Mouse (Mus musculus): Measurements from ENCODE around the gene 4921539E11Rik.

Gene 4921539E11Rik

DNA sequence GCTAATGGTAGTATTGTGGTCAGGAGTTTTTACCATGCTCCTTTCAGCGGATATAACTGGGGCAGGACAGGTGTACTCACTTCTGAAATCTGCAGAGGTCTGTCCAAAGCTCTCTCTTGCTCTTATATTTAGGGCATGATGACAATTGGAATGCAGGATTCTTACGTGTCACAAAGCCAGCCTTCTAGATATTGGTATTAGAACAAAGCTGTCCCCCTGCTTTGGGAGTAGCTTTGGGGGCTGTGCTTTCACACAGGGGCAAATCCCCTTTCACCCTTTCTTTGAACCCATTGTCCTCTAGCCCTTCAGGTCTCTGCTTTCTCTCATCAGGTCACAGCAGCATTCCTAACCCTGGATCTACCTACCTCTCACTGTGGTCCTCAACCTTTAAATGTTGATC lies at the start of gene 4921539E11Rik:
TSS of gene 4921539E11Rik (minus strand) at position 101 of the 400 bp plus-strand sequence.
- no peak for DNase-seq

DNA sequence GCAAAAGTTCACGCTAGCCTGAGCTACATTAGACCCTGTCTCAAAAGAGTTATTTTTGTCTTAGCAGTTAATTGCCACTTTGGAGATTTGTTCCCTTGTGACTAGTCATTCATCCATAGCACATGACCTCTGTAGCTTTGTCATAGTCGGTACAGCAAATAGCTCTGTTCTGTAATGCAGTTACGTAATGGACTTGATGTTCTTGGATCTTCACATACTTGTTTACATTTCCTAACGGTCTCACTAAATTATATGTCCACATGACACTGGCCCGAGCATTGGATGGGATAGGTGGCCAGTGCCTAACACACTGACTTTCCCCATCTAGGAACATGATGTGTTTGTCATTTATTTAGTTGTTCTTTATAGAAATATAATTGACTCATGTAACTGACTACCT lies 44.5 kb upstream of the 4921539E11Rik start:
- no peak for DNase-seq

DNA sequence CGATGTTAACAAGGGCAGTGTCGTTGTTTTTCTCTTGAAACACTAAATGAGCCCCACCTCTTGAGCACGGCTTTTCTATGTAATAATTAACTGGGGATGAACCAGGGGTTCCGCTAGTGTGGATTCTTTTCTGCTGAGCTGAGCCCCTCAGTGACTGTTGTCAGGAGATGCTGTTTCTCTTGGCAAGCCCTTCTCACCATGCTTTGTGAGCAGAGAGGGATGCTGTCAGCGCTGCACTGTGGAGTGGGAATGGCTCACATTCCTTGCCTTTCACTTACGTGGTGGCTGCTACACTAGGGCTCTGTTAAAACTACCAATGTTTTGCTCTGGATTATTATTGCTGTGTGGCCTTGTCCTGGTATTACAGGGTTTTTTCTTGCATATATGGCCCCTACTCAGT lies 38.7 kb upstream of the 4921539E11Rik start:
- DNase-seq, result no peak

DNA sequence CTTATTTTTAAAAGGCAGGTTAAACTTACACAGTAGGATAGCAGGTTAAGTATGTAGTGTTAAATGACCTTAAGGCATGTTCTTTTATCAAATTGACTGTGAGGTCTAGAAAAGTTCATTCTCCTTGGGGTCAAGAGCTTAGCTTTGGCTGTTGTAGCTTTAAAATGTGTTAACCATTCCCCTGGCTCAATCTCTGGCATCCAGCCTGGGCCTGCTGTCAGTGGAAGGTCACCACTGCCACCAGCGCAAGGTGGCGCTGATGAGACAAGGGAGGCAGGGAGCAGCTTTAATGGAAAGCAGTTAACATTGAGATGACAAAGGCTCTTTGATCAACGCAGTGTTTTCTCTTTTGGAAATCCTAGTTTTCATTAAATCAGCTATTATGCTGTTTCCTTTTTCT lies 36.3 kb upstream of the 4921539E11Rik start:
- peak; percentile 32 for DNase-seq

DNA sequence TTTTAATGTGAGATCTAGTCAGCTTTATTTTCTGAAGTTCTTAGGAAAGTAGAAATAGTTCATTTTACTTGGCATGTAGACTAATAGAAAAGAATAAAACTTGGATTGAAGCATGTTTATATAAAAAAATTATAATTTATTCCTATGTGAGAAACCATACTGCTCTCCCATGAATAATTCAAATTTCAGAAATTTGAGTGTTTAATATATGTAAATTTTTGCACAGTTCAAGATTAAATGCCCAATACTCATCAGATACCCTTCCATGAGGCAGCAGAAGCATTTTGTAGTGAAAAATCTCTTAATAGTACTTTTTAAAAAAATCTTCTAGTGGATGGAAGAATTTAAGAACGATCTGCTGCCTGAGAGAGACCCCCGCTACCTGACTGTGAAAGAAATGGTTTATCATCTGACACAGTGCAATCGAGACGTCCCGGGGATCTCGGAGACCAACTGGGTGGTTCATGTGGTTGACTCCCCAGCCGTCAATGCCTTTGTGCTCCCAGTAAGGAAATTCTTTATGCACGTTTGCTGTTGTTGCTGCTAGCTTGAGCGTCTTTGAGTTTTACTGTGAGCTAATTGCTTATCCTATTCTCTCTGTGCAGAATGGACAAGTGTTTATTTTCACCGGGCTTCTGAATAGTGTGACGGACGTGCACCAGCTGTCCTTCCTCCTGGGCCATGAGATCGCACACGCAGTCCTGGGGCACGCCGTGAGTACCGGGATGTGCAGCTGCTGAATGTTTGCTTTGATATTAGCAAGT lies 34.2 kb upstream of the 4921539E11Rik start:
- no peak for DNase-seq

DNA sequence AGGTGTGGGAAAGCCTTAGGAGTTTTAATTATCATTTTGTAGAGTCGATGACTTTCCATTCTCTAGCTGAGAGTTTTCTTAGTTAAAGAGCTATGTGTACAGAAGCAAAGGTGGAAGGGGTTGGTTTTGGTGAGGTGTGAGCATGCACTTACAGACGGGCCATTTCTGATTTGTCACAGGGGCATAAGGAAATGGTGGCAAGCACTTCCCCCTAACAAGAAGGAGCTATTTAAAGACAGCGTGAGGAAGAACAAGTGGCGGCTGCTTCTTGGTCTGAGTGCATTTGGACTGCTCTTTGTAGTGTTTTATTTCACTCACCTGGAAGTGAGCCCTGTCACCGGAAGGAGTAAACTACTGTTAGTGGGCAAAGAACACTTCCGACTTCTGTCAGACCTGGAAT lies 30.8 kb upstream of the 4921539E11Rik start:
- no peak for DNase-seq

DNA sequence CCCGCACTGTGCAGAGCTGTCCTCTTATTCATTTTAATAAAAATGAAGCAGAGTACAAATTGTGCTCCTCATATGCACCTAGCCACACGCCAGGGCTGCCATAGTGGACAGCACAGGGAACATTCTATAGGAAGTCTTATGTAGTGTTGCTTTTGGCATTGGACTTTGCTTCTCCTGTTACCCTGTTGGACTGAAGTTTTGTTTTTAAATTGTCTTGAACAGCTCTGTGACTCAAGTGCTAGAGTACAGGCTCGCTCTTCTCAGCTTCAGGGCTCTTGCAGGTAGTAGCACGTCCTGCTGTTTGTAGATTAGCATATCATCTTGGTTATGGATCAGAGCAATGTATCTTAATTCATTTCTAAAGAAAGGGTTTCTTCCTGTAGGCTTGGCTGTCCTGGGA lies 25.2 kb upstream of the 4921539E11Rik start:
- no peak for DNase-seq

DNA sequence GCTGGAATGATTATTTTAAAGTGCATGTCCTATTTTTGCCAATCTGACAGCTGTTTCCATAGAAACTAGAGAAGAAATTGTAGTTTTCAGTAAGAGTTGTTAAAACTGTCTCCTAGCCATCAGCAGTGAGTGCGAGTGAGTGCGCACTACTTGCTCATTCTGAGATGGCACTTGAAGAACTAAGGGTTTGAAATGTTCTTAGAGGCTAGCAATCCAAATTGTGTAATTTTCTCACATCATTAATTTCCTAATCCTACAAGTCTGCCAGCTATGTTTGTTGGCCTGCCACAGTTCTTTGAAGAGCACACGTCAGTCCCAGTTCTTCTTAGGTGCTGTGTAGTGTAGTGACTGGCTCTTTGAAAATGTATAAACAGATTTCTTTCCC lies 23.9 kb upstream of the 4921539E11Rik start:
- no peak for DNase-seq

DNA sequence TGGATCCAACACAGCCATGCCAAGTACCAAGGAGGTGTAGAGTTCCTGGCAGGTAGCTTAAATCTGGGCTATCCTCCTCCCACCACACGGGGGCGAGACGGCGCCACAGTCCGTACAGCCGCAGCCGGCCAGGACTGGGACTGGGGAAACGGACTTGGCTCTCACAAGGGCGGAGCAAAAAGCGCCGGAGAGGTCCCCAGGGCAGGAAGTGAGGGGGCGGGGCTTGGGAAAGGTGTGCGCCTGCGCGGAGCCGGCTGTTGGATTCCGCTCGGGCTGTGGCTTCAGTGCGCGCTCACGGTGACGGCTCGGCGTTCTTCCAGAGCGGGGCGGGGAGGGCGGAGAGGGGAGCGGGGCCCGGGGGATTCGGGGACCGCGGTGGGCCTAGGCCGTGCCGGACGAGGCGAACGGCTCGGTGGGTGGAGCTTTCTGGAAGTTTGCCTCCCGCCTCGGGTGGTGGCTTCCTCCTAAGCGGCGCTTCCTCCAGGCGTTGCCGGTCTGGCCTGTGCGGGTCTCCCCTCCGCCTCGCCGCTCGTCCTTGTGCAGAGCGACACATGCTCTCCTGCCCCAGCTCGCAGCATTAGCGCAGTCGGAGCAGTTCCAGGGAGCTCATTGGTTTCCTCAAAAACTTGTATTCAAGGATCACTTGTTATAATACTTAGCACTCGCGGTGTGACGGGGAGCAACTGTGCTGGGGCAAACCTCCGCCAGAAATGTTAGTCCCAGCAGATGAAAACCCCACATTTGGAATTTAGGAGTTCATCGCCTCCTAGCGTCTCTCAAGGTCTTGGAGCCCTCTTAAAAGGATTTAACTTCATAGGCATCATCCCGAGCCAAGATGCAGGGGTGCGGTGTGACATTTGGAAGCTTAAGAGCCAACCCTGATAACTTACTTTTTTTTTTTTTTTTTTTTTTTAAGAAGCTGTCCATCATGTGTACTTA lies 23.2 kb upstream of the 4921539E11Rik start, which contains the start of gene Oma1:
TSS of gene Oma1 (plus strand) at position 226 of the 939 bp plus-strand sequence.
- DNase-seq, result peak; percentile 99

DNA sequence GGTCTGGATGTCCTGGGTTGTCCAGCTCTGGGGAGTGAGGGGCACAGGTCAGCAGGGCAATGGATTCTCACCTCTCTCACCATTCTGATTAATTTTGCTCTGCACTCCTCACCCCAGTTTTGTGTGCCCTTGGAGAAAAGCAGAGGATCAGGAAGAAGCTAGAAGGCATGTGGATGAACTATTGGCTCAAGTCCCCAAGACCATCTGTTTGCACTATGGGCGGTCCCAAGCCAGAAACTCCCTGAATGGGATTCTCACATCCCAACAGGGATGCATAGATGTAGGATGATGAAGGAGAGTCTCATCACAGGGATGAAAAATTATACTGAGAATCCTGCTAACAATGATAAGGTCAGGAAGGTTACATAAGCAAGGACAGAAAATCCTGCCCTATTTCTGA lies 13.2 kb upstream of the 4921539E11Rik start:
- no peak for DNase-seq

DNA sequence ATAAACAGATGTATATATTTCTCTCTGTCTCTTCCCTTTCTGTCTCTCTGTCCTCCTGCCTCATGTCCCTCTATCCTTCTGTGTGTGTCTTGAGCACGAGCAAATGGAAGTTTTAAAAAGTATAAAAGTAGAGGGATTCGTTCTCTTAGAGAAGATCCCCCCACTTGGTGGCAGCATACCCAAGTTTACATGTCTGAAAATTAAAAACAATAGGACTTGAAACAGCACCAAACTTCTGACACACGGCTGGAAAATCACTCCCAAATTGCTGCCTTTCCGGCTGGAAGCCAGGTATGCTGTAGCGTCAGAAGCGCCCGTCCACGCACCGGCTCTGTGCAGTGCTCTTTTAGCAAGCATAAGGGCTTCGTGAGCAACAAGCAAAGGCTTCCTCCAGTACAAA lies 8.7 kb upstream of the 4921539E11Rik start:
- DNase-seq, result no peak

DNA sequence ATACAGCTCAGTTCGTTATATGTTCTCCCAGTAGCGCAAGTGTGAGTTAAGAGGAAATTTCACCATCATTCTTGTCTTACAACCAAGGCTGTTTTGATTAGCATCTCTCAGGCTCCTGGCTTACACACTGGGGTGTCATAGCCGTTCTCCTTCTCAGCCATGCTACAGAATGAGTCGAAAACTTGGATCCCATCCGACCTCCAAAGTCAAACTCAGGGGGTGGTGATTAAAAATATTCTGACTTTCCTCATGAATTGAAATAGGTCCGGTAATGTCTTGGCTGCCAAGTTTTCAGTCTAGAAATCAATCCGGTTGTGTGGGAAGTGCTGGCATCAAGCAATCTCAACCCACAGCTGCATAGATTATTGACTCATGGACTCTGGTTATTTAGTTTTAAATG lies 2.3 kb downstream of the 4921539E11Rik start:
- DNase-seq, result no peak

DNA sequence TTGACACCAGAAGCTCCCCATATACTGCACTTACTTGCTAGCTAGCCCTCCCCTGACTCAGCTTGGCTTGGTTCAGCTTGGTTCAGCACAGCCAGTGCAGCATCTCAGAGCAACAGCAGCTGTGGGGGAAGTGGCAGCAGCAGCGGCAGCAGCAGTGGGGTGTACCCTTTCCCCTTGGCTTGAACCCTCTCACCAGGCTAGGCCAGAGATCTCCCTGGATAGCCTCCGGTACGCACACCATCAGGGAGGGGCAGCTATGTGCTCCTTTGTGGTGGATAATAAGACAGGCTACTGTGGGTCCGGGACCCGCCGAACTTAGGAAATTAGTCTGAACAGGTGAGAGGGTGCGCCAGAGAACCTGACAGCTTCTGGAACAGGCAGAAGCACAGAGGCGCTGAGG lies 17.6 kb downstream of the 4921539E11Rik start:
- DNase-seq, result no peak

DNA sequence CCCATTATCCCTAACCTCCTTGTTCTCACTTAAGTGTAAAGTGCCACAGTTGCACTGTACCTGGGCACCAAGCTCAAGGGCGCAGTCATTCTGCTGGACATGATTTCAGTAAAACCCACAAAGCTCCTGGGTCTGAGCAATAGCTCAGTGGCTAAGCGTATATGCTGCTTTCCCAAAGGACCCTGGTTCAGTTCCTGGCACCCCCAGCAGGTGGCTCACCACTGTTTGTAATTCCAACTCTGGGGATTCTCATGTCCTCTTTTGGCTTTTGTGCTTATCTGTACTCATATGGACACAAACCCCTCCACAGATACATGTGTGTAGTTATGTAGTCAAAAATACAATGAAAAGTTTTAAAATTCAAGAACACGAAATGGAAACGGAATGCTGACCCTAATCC lies 21.3 kb downstream of the 4921539E11Rik start:
- no peak for DNase-seq

DNA sequence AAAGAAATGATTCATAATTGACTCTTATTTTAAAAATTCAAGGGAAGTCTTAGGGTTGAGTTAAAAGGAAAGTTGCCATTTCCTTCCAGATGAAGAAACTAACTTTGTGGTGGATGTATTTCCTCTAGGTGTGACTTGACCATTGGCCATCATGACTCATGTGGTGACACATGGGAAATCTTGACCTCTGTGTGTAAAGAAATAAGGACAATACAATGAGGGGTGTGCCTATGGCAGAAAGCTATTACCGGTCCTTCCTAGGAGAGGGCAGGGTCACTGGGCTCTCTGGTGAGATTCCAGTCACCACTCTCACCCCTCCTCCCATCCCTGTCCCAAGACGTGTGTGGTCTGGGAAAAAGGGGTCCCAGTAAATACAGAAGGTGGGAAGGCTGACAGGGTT lies 25.5 kb downstream of the 4921539E11Rik start:
- no peak for DNase-seq

DNA sequence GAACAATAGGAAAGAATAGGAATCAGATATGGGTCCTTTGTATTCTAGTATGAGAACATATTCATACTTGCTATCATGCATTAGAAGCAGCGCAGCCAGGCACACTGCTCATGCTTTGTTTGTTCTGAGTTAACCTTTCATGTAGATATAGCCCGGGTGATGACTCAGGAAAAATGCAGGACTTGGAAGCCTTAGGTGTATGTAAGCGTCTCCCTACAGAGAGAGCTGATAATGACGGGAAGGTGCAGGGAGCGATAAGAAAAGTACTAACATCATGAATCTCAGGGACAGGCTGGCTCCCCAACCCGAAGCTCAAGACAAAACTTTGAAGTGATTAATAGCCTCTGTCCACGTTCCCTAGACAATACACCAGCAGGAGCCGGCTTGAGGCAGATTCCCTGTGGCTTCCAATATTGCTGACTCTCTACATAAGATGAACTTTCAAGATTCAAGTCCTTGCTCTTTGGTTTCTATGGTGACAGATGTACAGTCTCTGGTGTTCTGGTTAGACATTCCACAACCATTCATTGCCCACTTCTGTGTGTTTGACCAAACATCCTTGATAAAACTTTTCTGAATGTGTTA lies 26.8 kb downstream of the 4921539E11Rik start:
- DNase-seq, result no peak

DNA sequence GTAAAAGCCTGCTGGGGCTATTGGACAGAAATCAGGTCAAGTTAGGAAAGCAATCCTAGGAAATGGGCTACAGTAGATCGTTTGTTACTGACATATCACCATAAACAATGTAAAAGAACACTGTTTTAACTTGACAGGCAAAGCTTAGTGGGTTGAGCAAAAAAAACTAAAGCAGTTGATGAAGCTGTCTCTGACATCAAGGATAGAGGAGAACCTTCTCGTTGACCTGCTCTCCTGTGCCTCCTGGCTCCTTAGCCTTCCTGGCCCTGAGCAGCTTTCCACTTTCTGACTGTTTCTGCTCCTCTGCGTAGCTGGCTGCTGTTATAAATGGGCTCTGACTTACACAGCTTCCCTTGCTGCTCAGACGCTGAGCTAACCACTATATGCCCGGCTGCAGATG lies 27.3 kb downstream of the 4921539E11Rik start:
- no peak for DNase-seq

DNA sequence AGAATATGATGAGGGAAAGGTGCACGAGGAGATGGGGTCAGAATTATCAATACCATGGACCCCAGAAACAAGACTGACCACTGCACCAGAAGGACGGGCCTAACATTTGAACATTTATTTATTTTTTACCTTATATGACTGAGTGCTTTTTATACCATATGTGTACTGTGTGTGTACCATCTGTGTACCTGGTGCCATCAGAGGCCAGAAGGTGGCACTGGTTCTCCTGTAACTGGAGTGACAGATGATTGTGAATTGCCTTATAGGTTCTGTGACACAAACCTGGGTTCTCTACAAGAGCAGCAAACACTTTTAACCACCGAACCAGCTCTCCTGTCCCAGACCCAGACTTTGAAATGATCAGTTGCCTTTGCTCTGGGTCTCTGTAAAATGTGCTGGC lies 31.8 kb downstream of the 4921539E11Rik start:
- no peak for DNase-seq

DNA sequence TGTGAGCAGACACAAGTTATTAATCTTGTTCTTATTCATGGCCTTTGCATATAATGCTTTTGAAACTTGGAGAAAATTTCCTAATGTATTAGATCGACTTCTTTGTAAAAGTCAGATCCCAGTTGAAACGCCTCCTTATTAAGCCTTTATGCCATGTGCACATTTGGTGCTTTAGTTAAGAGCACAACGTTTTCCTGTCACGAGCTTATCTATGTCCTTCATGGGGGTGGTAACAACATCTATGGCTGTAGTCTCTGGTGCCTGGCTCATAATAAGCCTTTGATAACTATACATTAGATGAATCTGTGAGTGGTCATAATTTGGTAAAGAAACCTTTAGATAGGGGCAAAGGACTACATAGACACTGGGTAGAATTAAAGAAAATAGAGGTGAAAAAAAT lies 36.8 kb downstream of the 4921539E11Rik start:
- no peak for DNase-seq

DNA sequence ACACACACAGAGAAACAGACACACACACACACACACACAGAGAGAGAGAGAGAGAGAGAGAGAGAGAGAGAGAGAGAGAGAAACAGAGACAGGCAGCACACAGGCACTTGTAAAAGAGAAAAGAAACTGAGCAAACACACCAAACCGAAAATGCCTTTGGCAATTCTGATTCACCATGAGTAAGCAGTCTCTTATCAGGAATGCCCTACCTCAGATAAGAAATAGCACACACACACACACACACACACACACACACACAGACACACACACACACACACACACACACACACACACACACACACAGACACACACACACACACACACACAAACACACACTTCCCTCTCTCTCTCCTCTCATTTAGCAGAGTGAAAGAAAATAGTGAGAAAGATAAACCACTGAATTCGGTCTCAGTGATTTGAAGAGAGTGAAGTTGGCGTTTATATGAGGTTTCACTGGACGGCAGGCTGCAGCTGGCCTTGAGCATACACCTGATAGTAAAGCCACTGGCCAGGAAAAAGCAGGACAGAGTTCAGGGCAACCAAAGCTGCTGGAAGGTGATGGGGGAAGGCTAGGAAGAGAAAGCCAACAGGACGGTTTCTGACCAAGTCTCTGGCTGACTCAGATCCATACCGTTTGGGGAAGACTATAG lies 41.1 kb downstream of the 4921539E11Rik start:
- no peak for DNase-seq

DNA sequence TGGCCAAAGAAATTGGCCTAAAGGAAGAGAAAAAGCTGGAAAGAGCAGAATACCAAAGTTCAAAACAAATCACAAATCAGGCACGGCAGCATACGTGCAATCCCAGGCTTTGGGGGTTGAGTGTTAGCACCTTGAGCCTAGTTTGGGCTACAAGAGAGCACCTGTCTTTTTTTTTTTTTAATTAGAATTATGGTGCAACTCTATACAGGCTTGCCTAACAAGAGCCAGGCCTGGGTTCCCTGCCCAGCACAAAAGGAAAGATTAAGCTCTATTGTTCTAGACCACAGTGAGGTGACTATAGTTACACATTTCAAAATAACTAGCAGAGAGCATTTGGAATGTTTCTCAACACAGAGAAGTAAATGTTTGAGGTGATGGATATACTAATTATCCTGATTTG lies 42.9 kb downstream of the 4921539E11Rik start:
- no peak for DNase-seq

DNA sequence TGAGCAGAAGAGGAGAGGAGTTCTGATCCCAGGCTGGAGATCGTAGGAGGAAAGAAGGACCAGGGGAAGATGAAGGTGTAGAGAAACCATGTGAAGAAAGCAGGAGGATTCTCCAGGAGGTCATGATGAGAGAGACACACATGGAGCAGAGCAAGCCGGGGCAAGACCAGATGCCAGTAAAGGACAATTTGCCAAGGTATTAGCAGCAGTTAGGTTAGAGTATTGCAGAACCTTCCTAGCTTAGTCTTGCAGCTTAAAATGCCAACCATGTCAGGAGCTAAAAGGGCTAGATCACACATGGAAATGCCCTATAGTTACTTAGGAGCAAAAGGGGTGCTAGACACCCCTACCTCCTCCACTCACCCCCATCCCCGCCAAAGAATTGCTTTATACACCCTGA lies 43.4 kb downstream of the 4921539E11Rik start:
- no peak for DNase-seq

DNA sequence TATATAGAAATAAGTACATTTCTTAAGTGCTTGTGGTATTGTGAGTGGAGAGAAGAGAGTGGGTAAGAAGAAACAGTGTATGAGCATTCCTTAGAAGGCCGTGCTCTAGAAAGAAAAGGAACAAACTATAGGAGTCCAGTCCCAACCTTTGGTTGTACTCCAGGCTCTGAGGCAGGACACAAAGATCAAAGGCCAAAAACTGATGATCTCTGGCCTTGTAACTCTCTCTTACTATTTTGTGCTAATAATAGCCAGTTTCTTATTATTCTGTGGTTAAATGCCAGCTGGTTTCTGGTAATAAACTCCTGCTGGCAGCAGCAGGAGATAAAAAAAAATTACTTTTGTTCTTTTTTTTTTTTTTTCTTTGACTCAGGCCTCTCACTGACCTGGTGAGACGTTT lies 58.5 kb downstream of the 4921539E11Rik start:
- no peak for DNase-seq

All from liver (tissue).